ENCODE assay signal across 8 mouse cellular contexts in the genomic region with DNA sequence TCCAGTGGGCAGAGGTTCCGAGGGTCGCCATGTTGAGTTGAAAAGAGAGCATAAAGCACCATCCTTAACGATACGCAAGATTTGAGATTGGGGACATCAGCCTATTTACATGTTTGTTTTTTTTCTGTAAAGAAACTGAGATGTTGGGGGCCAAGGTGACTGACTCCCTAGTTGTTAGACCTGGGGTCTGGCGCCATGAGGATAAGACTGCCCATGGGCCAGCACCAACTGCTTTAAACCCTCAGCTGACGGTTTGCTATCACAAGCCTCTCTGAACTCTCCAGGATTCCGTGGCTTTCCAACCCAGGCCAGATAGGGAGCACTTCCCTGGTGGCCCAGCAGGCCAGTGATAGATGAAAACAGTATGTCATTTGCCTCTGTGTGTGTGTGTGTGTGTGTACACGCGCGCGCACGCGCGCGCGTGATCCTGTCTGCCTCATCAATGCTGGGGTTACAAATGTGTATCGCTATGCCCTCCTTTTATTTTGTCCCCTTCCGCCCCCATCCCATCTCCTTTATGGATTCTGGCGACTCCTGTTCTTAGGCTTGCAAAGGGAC. TPM values are rescaled to one million over a fixed set of nuclear protein-coding genes. Genes with fewer than 3 reads are reported as not detected.
A peak's percentile ranks its signal among the peaks of the same experiment; 100 is the strongest.
DNase-seq lines count a peak whose midpoint lies in the region; ATAC-seq lines count a peak whose summit lies in the region.

No protein-coding gene starts in this region.

- no peaks in the 10 kb centered on the region; the same call in 1 of the 2 replicates for H3K36me3 ChIP-seq in lung, embryonic 16.5 days (ENCODE audit: control insufficient read depth, insufficient read depth, low read length)
- no peaks in the 10 kb centered on the region for H3K36me3 ChIP-seq in hindbrain, embryonic 11.5 days (ENCODE audit: control insufficient read depth, insufficient read depth, low read length)

- H3K4me1 ChIP-seq in lung, embryonic 16.5 days (replicated peaks; ENCODE audit: control insufficient read depth, insufficient read depth, low read length): peaks cover 24% of the 10 kb centered on the region
- H3K4me1 ChIP-seq in hindbrain, embryonic 11.5 days (replicated peaks; ENCODE audit: control insufficient read depth, insufficient read depth, low read length): peaks cover 6% of the 10 kb centered on the region; the same call in 1 of the 2 replicates

- intact Hi-C loops in left cerebral cortex, postnatal 36 days (cut with DNase I): no loop called here

- ATAC-seq in lung, embryonic 16.5 days (ENCODE audit: low read depth): no peak
- no peak for ATAC-seq in hindbrain, embryonic 11.5 days (ENCODE audit: low FRiP score)

- peak overlapping the region; percentile 88 for H3K27ac ChIP-seq in lung, embryonic 16.5 days (ENCODE audit: low read length)
- peak overlapping the region; percentile 64; the same call in 1 of the 2 replicates for H3K27ac ChIP-seq in hindbrain, embryonic 11.5 days (ENCODE audit: low read depth, low read length)

- no peaks in the 10 kb centered on the region for H3K27me3 ChIP-seq in lung, embryonic 16.5 days (ENCODE audit: control insufficient read depth, insufficient read depth, low read depth, low read length)
- no peaks in the 10 kb centered on the region for H3K27me3 ChIP-seq in hindbrain, embryonic 11.5 days (ENCODE audit: control insufficient read depth, insufficient read depth, low read length)

- peak overlapping the region; percentile 91 for H3K9ac ChIP-seq in lung, embryonic 16.5 days (ENCODE audit: low read length)
- peak overlapping the region; percentile 45; the same call in 1 of the 2 replicates for H3K9ac ChIP-seq in hindbrain, embryonic 11.5 days (ENCODE audit: low read depth, low read length)

- H3K4me2 ChIP-seq in lung, embryonic 16.5 days (ENCODE audit: low read depth, low read length): peak overlapping the region; percentile 89
- peak overlapping the region; percentile 80 for H3K4me2 ChIP-seq in hindbrain, embryonic 11.5 days (replicated peaks; ENCODE audit: low read depth, low read length)

- WGBS in lung, embryonic 16.5 days: 60% methylated on average over 19 of the region's 19 CpGs
- 57% methylated on average over 19 of the region's 19 CpGs for WGBS in hindbrain, embryonic 11.5 days

- DNase-seq in lung, postnatal 14 days: no peak
- DNase-seq in cerebellum, postnatal 25 days: peak; percentile 22 to 25
- peak; percentile 38 for DNase-seq in hindbrain, embryonic 11.5 days (ENCODE audit: low spot score)
- peak; percentile 16 for DNase-seq in lung, postnatal 10 days
- DNase-seq in right cerebral cortex, postnatal 10 days (ENCODE audit: low spot score in 2 of 2): no peak
- no peak for DNase-seq in left cerebral cortex, postnatal 36 days (ENCODE audit: low spot score in 2 of 2)
- no peak for DNase-seq in ovary, postnatal 10 days (ENCODE audit: low spot score)

- peak overlapping the region; percentile 88 for H3K4me3 ChIP-seq in lung, embryonic 16.5 days (ENCODE audit: low read length)
- H3K4me3 ChIP-seq in hindbrain, embryonic 11.5 days (ENCODE audit: low read depth, low read length): peak overlapping the region; percentile 75

- H3K9me3 ChIP-seq in lung, embryonic 16.5 days (ENCODE audit: control insufficient read depth, low read length): no peaks in the 10 kb centered on the region
- H3K9me3 ChIP-seq in hindbrain, embryonic 11.5 days (ENCODE audit: control insufficient read depth, low read length): no peaks in the 10 kb centered on the region

RNA-seq across cellular contexts. Expression of a gene that starts 0.5 kb away (rescaled TPM):
- polyA plus RNA-seq in lung, embryonic 16.5 days (2015; fragmentation: Nextera tagmentation; extraction: Ambion mirVana): 20.9 and 21.5 TPM in 2 replicates
- polyA plus RNA-seq in hindbrain, embryonic 11.5 days (2014; fragmentation: Nextera tagmentation; extraction: Ambion mirVana): 15.1 and 16.8 TPM in 2 replicates
- total RNA-seq in left cerebral cortex, postnatal 36 days (2021): 10 to 100 TPM; 44.6 to 60.1 TPM

RNA-seq across cellular contexts. Expression of a gene that starts 2.1 kb away (rescaled TPM):
- polyA plus RNA-seq in lung, embryonic 16.5 days (2015; fragmentation: Nextera tagmentation; extraction: Ambion mirVana): 24.4 TPM in 2 replicates
- 8.8 and 9.6 TPM in 2 replicates for polyA plus RNA-seq in hindbrain, embryonic 11.5 days (2014; fragmentation: Nextera tagmentation; extraction: Ambion mirVana)
- total RNA-seq in left cerebral cortex, postnatal 36 days (2021): 10 to 100 TPM; 20.4 to 21.9 TPM

RNA-seq across cellular contexts. Expression of a gene that starts 21.2 kb away (rescaled TPM):
- 1.1 and 1.4 TPM in 2 replicates for polyA plus RNA-seq in lung, embryonic 16.5 days (2015; fragmentation: Nextera tagmentation; extraction: Ambion mirVana)
- polyA plus RNA-seq in hindbrain, embryonic 11.5 days (2014; fragmentation: Nextera tagmentation; extraction: Ambion mirVana): 0.32 and 1.5 TPM in 2 replicates
- 10 to 100 TPM; 16.6 to 24.8 TPM for total RNA-seq in left cerebral cortex, postnatal 36 days (2021)

RNA-seq across cellular contexts. Expression of a gene that starts 53.9 kb away (rescaled TPM):
- 27.9 and 29.4 TPM in 2 replicates for polyA plus RNA-seq in lung, embryonic 16.5 days (2015; fragmentation: Nextera tagmentation; extraction: Ambion mirVana)
- 52.9 and 53.1 TPM in 2 replicates for polyA plus RNA-seq in hindbrain, embryonic 11.5 days (2014; fragmentation: Nextera tagmentation; extraction: Ambion mirVana)
- total RNA-seq in left cerebral cortex, postnatal 36 days (2021): 100 to 1,000 TPM; 257 to 267 TPM

Comparison
In these comparisons a context has a peak if more than half of its experiments do, and no peak if none do; other contexts are left out.
1. DNase-seq: peak in cerebellum, postnatal 25 days (2 of 2), hindbrain, embryonic 11.5 days (single experiment) and lung, postnatal 10 days (single experiment); none in lung, postnatal 14 days (single experiment), right cerebral cortex, postnatal 10 days (0 of 2), left cerebral cortex, postnatal 36 days (0 of 2) and ovary, postnatal 10 days (single experiment).